In the genomic region with DNA sequence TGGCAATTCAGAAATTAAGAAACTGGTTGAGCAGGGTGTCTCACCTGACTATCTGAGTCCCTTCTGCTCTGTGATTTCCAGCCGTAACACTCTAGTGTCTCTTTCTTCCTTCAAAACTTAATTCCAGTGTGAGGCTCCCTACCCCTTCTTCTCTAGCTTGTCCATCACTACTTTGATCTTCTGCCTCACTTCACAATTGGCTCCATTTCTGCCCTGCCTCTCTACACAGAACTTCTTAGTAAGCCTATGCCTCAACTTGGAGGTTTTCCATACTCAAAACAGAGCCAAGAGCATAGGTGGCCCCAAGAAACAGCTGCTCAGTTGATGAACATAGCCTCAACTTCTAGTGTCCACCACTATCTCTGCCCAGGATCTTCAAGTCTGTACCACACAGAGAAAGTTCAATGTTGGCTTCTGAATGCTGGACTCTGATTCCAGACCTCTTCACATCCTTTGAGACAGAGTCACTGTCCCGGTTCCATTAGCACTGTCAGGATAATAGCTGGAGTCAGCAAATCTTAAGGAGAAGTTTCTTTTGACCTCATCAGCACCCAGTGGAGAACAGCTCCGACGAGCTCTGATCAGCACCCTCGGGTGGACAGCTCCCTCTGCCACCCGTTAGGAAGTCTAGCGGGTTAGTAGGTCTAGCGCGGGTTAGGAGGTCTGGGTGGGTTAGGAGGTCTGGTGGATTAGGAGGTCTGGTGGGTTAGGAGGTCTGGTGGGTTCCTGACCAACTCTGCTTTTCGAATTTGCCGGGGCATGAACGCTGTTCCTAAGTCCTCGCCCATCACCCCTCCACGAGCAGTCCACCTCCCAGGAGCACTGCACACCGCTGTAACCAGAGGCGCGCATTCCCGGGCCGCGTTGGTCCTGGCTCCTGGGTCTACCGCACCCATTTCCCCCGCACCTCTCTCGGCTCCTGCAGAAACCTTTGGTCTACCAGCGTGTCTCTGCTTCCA, we compare ENCODE assay signal across 8 mouse cellular contexts. TPM values are rescaled to one million over a fixed set of nuclear protein-coding genes. Genes with fewer than 3 reads are reported as not detected.
DNase-seq lines count a peak whose midpoint lies in the region; ATAC-seq and TF ChIP-seq lines count a peak whose summit lies in the region.

No protein-coding gene starts in this region.

- no peaks in the 10 kb centered on the region for H3K36me3 ChIP-seq in heart, embryonic 15.5 days
- H3K36me3 ChIP-seq in kidney, postnatal 0 days (ENCODE audit: insufficient read depth, low read length): no peaks in the 10 kb centered on the region

- H3K9me3 ChIP-seq in heart, embryonic 15.5 days (replicated peaks): no peaks in the 10 kb centered on the region
- H3K9me3 ChIP-seq in kidney, postnatal 0 days (replicated peaks; ENCODE audit: low read length): no peaks in the 10 kb centered on the region

- WGBS in heart, embryonic 15.5 days: 4% methylated on average over 24 of the region's 24 CpGs
- 4% methylated on average over 24 of the region's 24 CpGs for WGBS in kidney, postnatal 0 days

- peaks cover 10% of the 10 kb centered on the region for H3K4me1 ChIP-seq in heart, embryonic 15.5 days (replicated peaks)
- 0 out of 2 replicates have a peak, but pooled peaks cover 7% of the 10 kb centered on the region for H3K4me1 ChIP-seq in kidney, postnatal 0 days (replicated peaks; ENCODE audit: insufficient read depth, low read length)

- H3K9ac ChIP-seq in heart, embryonic 15.5 days: no peak overlapping the region
- no peak overlapping the region for H3K9ac ChIP-seq in kidney, postnatal 0 days (ENCODE audit: low read depth, low read length)

- peak overlapping the region; percentile 53 for H3K4me3 ChIP-seq in heart, embryonic 15.5 days
- peak overlapping the region; percentile 37 for H3K4me3 ChIP-seq in kidney, postnatal 0 days (replicated peaks; ENCODE audit: low read depth, low read length)

- TF ChIP-seq CTCF in kidney, postnatal 0 days (IDR thresholded peaks at IDR 0.05; ENCODE audit: low read depth): no peak

- peak; percentile 62 for DNase-seq in ovary, postnatal 10 days (ENCODE audit: low spot score)
- no peak for DNase-seq in ovary, adult 18-20 months (ENCODE audit: low spot score)
- peak; percentile 78 for DNase-seq in embryo, embryonic 10.5 days (ENCODE audit: low spot score)
- DNase-seq in kidney, postnatal 0 days (ENCODE audit: low spot score): peak; percentile 74
- peak; percentile 54 for DNase-seq in lung, postnatal 36 days
- peak; percentile 13 for DNase-seq in retina, postnatal 7 days (ENCODE audit: low read depth, low spot score)
- DNase-seq in layer of hippocampus, postnatal 25 days (ENCODE audit: extremely low spot score in 1 of 2, low spot score in 1 of 2): no peak

- peaks cover 73% of the 10 kb centered on the region for H3K27me3 ChIP-seq in heart, embryonic 15.5 days
- H3K27me3 ChIP-seq in kidney, postnatal 0 days (ENCODE audit: insufficient read depth, low read length): peaks cover 6% of the 10 kb centered on the region

- H3K27ac ChIP-seq in heart, embryonic 15.5 days: no peak overlapping the region
- H3K27ac ChIP-seq in kidney, postnatal 0 days: no peak overlapping the region

- H3K4me2 ChIP-seq in heart, embryonic 15.5 days: peak overlapping the region; percentile 77
- peak overlapping the region; percentile 61 for H3K4me2 ChIP-seq in kidney, postnatal 0 days (ENCODE audit: low read length)

- ATAC-seq in heart, embryonic 15.5 days (replicated peaks; ENCODE audit: insufficient number of reproducible peaks, insufficient read depth, low FRiP score, low read depth): peak; percentile 61
- no peak; the same call in 1 of the 2 replicates for ATAC-seq in kidney, postnatal 0 days (replicated peaks; ENCODE audit: low FRiP score, low read depth)

RNA-seq across cellular contexts. Expression of gene Mapk8ip2, which starts 0.5 kb away (rescaled TPM):
- polyA plus RNA-seq in heart, embryonic 15.5 days (2015; fragmentation: Nextera tagmentation; extraction: Ambion mirVana): 0.16 and 1.3 TPM in 2 replicates
- polyA plus RNA-seq in kidney, postnatal 0 days (2015; fragmentation: Nextera tagmentation; extraction: Ambion mirVana): 0.34 and 0.55 TPM in 2 replicates
- total RNA-seq in layer of hippocampus, postnatal 25 days (2021): 100 to 1,000 TPM; 242 to 243 TPM

RNA-seq across cellular contexts. Expression of gene Chkb, which starts 23.5 kb away (rescaled TPM):
- 72.7 and 73.8 TPM in 2 replicates for polyA plus RNA-seq in heart, embryonic 15.5 days (2015; fragmentation: Nextera tagmentation; extraction: Ambion mirVana)
- 64.5 and 65.1 TPM in 2 replicates for polyA plus RNA-seq in kidney, postnatal 0 days (2015; fragmentation: Nextera tagmentation; extraction: Ambion mirVana)
- total RNA-seq in layer of hippocampus, postnatal 25 days (2021): 10 to 100 TPM; 34.3 to 43.4 TPM

RNA-seq across cellular contexts. Expression of gene Gm44502, which starts 23.7 kb away (rescaled TPM):
- polyA plus RNA-seq in heart, embryonic 15.5 days (2015; fragmentation: Nextera tagmentation; extraction: Ambion mirVana): 0.16 and 0.76 TPM in 2 replicates
- polyA plus RNA-seq in kidney, postnatal 0 days (2015; fragmentation: Nextera tagmentation; extraction: Ambion mirVana): not detected in 2 replicates
- total RNA-seq in layer of hippocampus, postnatal 25 days (2021): not detected

RNA-seq across cellular contexts. Expression of gene C730034F03Rik, which starts 23.8 kb away (rescaled TPM):
- 3.3 and 3.9 TPM in 2 replicates for polyA plus RNA-seq in heart, embryonic 15.5 days (2015; fragmentation: Nextera tagmentation; extraction: Ambion mirVana)
- 1.5 and 1.7 TPM in 2 replicates for polyA plus RNA-seq in kidney, postnatal 0 days (2015; fragmentation: Nextera tagmentation; extraction: Ambion mirVana)
- total RNA-seq in layer of hippocampus, postnatal 25 days (2021): 1 to 10 TPM; 2.1 to 2.4 TPM

RNA-seq across cellular contexts. Expression of gene Arsa, which starts 24.0 kb away (rescaled TPM):
- polyA plus RNA-seq in heart, embryonic 15.5 days (2015; fragmentation: Nextera tagmentation; extraction: Ambion mirVana): 16.3 and 19.9 TPM in 2 replicates
- 13.0 and 13.9 TPM in 2 replicates for polyA plus RNA-seq in kidney, postnatal 0 days (2015; fragmentation: Nextera tagmentation; extraction: Ambion mirVana)
- total RNA-seq in layer of hippocampus, postnatal 25 days (2021): 10 to 100 TPM; 29.4 to 29.6 TPM

Comparison
In these comparisons a context has a peak if more than half of its experiments do, and no peak if none do; other contexts are left out.
1. DNase-seq: peak in ovary, postnatal 10 days (single experiment), embryo, embryonic 10.5 days (single experiment), kidney, postnatal 0 days (single experiment), lung, postnatal 36 days (single experiment) and retina, postnatal 7 days (single experiment); none in ovary, adult 18-20 months (single experiment) and layer of hippocampus, postnatal 25 days (0 of 2).